Mouse (Mus musculus) lung, embryonic 14.5 days (tissue): ENCODE measurements around the gene Mdga2. TPM values are rescaled to one million over a fixed set of nuclear protein-coding genes. Genes with fewer than 3 reads are reported as not detected.

Source experiments
- ATAC-seq: fragments of 200-750 bp; cut with Nextera tagmentation; 2 replicates; pipeline ENCODE4 v1.8.0; 2017; ENCODE audit warnings: mild to moderate bottlenecking, moderate TSS enrichment, moderate library complexity; ENCODE audit not compliant: insufficient read depth
- DNase-seq: peaks from one replicate; pipeline ENCODE4 v3.0.0-alpha.2; 2015
- H3K27ac ChIP-seq: fragments of 300-500 bp; sonication (generic); 2 replicates; pipeline ENCODE4 v1.5.1; 2014; ENCODE audit warnings: low read depth, mild to moderate bottlenecking, moderate library complexity
- H3K27me3 ChIP-seq: fragments of 300-500 bp; sonication (generic); 2 replicates; pipeline ENCODE4 v1.6.1; 2014; ENCODE audit warnings: low read length, control low read depth; ENCODE audit not compliant: insufficient read depth
- H3K36me3 ChIP-seq: fragments of 300-500 bp; sonication (generic); 2 replicates; pipeline ENCODE4 v1.6.1; 2014; ENCODE audit warnings: control low read depth; ENCODE audit not compliant: insufficient read depth
- H3K4me1 ChIP-seq: fragments of 300-500 bp; sonication (generic); 2 replicates; pipeline ENCODE4 v1.6.1; 2014; ENCODE audit warnings: antibody characterized with exemption, control low read depth; ENCODE audit not compliant: insufficient read depth
- H3K4me2 ChIP-seq: fragments of 300-500 bp; sonication (generic); 2 replicates; pipeline ENCODE4 v1.6.1; 2014; ENCODE audit warnings: mild to moderate bottlenecking
- H3K4me3 ChIP-seq: fragments of 300-500 bp; sonication (generic); 2 replicates; pipeline ENCODE4 v1.5.1; 2014; ENCODE audit warnings: low read depth, low read length
- H3K9ac ChIP-seq: fragments of 300-500 bp; sonication (generic); 2 replicates; pipeline ENCODE4 v1.6.1; 2014
- H3K9me3 ChIP-seq: fragments of 300-500 bp; sonication (generic); 2 replicates; pipeline ENCODE4 v1.6.1; 2016; ENCODE audit warnings: low read depth, low read length, control low read depth
- CTCF ChIP-seq: IDR thresholded peaks from 2 replicates; pipeline ENCODE4 v1.5.1; 2016; ENCODE audit warnings: antibody characterized with exemption, low read depth
- WGBS: fragments of 180-500 bp; shearing (Covaris S2); extraction: QIAGEN DNeasy Blood & Tissue Kit; methylation state at CpG from one replicate; pipeline ENCODE4 v1.1.7; 2014; 5-methylcytosine and 5-hydroxymethylcytosine counted together
- polyA plus RNA-seq: library from polyadenylated mRNA; unstranded; fragments of >200 nt; fragmentation: Nextera tagmentation; extraction: Ambion mirVana; gene quantifications from 2 replicates; pipeline ENCODE4 v1.2.1, GENCODE M21; 2014

The Mdga2 gene
- polyA plus RNA-seq, 1 experiment from 2014 or later: 0.41 TPM

DNA sequence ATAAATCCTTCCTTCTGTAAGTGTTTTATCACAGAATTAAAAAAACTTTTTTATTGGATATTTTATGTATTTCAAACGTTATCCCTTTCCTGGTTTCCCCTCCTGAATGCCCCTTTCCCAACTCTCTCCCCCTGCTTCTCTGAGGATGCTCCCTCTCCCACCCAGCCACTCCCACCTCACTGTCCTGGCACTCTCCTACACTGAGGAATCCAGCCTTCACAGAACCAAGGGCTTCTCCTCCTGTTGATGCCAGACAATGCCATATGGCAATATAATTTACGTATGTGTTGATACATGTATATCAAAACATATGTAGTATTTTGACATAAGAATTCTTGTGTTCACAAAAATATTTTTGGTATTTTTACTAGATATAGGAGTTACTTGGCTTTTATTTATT, 779.0 kb downstream of the Mdga2 start:
- Histone ChIP-seq H3K9me3 (no peaks in the 10 kb centered on the region), H3K9ac (no peak overlapping the region), H3K27ac (no peak overlapping the region), H3K4me2 (no peak overlapping the region), H3K36me3 (no peaks in the 10 kb centered on the region), H3K4me1 (no peaks in the 10 kb centered on the region), H3K27me3 (no peaks in the 10 kb centered on the region), H3K4me3 (no peak overlapping the region)
- no peak for TF ChIP-seq CTCF
- no peak for ATAC-seq
- WGBS: 63% methylated on average over 2 of the region's 2 CpGs
- DNase-seq: no peak
